Mouse (Mus musculus): Measurements from ENCODE around the gene Copz1. TPM values are rescaled to one million over a fixed set of nuclear protein-coding genes. Genes with fewer than 3 reads are reported as not detected.

The Copz1 gene
- polyA plus RNA-seq, 1 experiment from 2014 or later = 298 TPM

DNA sequence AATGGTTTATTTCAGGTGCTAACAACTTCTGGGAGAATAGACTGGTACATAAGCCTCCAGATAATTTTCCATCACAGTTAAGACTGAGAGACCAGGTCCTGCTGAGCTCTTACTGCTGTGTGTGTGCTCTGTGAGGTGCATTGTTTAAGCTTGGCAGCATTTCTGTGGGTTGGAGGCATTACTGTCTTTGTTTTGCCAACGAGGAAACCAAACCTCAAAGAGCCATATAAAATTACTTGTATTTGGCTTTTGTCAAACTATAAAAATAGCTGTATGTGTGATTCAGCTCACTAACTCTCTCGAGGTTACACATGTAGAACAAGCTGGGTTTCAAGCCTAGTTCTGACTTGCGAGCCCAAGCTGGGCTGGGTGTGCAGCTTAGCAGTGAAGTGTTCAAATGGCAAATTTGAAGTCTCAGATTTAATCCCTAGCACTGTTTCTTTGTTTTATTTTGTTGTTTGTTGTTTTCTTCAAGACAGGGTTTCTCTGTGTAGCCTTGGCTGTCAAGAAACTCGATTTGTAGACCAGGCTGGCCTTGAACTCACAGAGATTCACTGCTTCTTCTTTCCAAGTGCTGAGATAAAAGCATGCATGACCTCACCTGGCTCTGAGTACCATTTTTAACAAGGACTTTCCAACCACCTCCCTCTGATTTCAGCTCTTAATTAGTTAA lies 20.3 kb downstream of the Copz1 start:
- Histone ChIP-seq H3K4me2 (no peak overlapping the region), H3K27me3 (replicated peaks; ENCODE audit: control insufficient read depth, insufficient read depth, low read length) (no peaks in the 10 kb centered on the region), H3K36me3 (ENCODE audit: control insufficient read depth, insufficient read depth, low read length) (peaks cover 54% of the 10 kb centered on the region), H3K9ac (ENCODE audit: low read depth, low read length) (no peak overlapping the region), H3K4me3 (ENCODE audit: low read depth, low read length) (no peak overlapping the region), H3K4me1 (replicated peaks; ENCODE audit: control insufficient read depth, insufficient read depth, low read length) (peaks cover 8% of the 10 kb centered on the region; the same call in 1 of the 2 replicates), H3K9me3 (ENCODE audit: control insufficient read depth, low read length) (no peaks in the 10 kb centered on the region), H3K27ac (ENCODE audit: low read depth, low read length) (no peak overlapping the region)
- no peak for DNase-seq (ENCODE audit: low spot score)
- no peak for ATAC-seq (replicated peaks; ENCODE audit: low FRiP score)
- 91% methylated on average over 4 of the region's 4 CpGs for WGBS

GRCm38 (mm10) chr15:103293375-103293774 lies 20.9 kb downstream of the Copz1 start:
- no peak overlapping the region for H3K27ac ChIP-seq (ENCODE audit: low read depth, low read length)
- no peak overlapping the region for H3K9ac ChIP-seq (ENCODE audit: low read depth, low read length)
- DNase-seq (ENCODE audit: low spot score) (no peak), ATAC-seq (replicated peaks; ENCODE audit: low FRiP score) (no peak)
- peaks cover 56% of the 10 kb centered on the region for H3K36me3 ChIP-seq (ENCODE audit: control insufficient read depth, insufficient read depth, low read length)
- no peaks in the 10 kb centered on the region for H3K9me3 ChIP-seq (ENCODE audit: control insufficient read depth, low read length)
- H3K4me2 ChIP-seq = no peak overlapping the region
- no peaks in the 10 kb centered on the region for H3K27me3 ChIP-seq (replicated peaks; ENCODE audit: control insufficient read depth, insufficient read depth, low read length)
- 98% methylated on average over 2 of the region's 2 CpGs for WGBS
- H3K4me1 ChIP-seq (replicated peaks; ENCODE audit: control insufficient read depth, insufficient read depth, low read length) = peaks cover 8% of the 10 kb centered on the region; the same call in 1 of the 2 replicates
- no peak overlapping the region for H3K4me3 ChIP-seq (ENCODE audit: low read depth, low read length)

- Histone ChIP-seq H3K27ac (ENCODE audit: low read depth, low read length) (no peak overlapping the region), H3K27me3 (replicated peaks; ENCODE audit: control insufficient read depth, insufficient read depth, low read length) (no peaks in the 10 kb centered on the region), H3K36me3 (ENCODE audit: control insufficient read depth, insufficient read depth, low read length) (peaks cover 60% of the 10 kb centered on the region), H3K4me1 (replicated peaks; ENCODE audit: control insufficient read depth, insufficient read depth, low read length) (peaks cover 12% of the 10 kb centered on the region; the same call in 1 of the 2 replicates), H3K4me2 (no peak overlapping the region), H3K4me3 (ENCODE audit: low read depth, low read length) (no peak overlapping the region), H3K9me3 (ENCODE audit: control insufficient read depth, low read length) (no peaks in the 10 kb centered on the region), H3K9ac (ENCODE audit: low read depth, low read length) (no peak overlapping the region)
- 86% methylated on average over 2 of the region's 2 CpGs for WGBS
- ATAC-seq (replicated peaks; ENCODE audit: low FRiP score) (no peak), DNase-seq (ENCODE audit: low spot score) (no peak)
Measured at GRCm38 (mm10) chr15:103294649-103295048, 22.1 kb downstream of the Copz1 start.

DNA sequence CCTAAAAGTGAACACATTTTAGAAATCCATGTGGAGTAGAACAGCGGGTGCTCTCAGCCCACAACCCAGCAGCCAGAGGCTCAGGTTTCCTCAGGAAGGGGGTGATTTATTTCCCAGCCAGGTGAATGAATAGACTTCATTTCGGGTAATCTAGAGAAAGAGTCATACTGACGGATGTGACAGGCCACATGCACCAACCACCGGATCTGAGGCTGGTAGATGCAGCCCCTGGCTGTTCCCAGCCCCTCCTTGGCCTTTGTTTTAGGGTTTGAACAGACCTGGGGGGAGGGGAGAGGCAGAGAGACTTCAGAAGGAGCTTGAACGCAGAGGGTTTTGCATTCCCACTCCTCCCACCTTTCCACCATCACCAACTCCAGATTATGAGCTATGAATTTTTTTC lies 23.3 kb downstream of the Copz1 start:
- DNase-seq (ENCODE audit: low spot score) (no peak), ATAC-seq (replicated peaks; ENCODE audit: low FRiP score) (no peak)
- Histone ChIP-seq H3K4me3 (ENCODE audit: low read depth, low read length) (no peak overlapping the region), H3K4me1 (replicated peaks; ENCODE audit: control insufficient read depth, insufficient read depth, low read length) (peaks cover 20% of the 10 kb centered on the region), H3K27ac (ENCODE audit: low read depth, low read length) (peak overlapping the region; percentile 0), H3K27me3 (replicated peaks; ENCODE audit: control insufficient read depth, insufficient read depth, low read length) (no peaks in the 10 kb centered on the region), H3K36me3 (ENCODE audit: control insufficient read depth, insufficient read depth, low read length) (peaks cover 56% of the 10 kb centered on the region), H3K9ac (ENCODE audit: low read depth, low read length) (no peak overlapping the region), H3K9me3 (ENCODE audit: control insufficient read depth, low read length) (no peaks in the 10 kb centered on the region), H3K4me2 (no peak overlapping the region)
- 47% methylated on average over 5 of the region's 5 CpGs for WGBS

DNA sequence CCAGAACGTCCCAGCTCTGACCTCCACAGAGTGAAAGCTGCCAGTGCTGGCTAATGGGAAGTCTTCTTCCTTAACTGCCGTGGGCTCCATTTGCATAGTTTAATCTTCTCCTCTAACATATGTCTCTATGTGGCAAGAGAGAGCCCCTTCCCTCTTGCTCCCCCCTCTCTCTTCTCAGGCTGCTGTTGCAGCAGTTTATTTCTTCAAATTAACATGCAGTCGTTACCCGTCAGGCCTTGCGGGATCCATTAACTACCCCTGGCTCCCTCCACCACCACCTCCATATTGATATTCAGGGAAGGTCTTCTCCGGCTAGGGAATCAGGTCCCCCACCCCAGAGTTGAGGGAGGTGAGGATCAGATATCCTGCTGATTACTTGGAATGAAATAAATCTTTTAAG lies 24.8 kb downstream of the Copz1 start:
- no peak overlapping the region for H3K4me3 ChIP-seq (ENCODE audit: low read depth, low read length)
- H3K4me1 ChIP-seq (replicated peaks; ENCODE audit: control insufficient read depth, insufficient read depth, low read length) = peaks cover 29% of the 10 kb centered on the region
- DNase-seq (ENCODE audit: low spot score) = no peak
- peaks cover 43% of the 10 kb centered on the region for H3K36me3 ChIP-seq (ENCODE audit: control insufficient read depth, insufficient read depth, low read length)
- H3K9ac ChIP-seq (ENCODE audit: low read depth, low read length) = no peak overlapping the region
- H3K4me2 ChIP-seq = no peak overlapping the region; the same call in 1 of the 2 replicates
- ATAC-seq (replicated peaks; ENCODE audit: low FRiP score) = no peak
- 85% methylated on average over 6 of the region's 6 CpGs for WGBS
- no peaks in the 10 kb centered on the region for H3K27me3 ChIP-seq (replicated peaks; ENCODE audit: control insufficient read depth, insufficient read depth, low read length)
- H3K27ac ChIP-seq (ENCODE audit: low read depth, low read length) = no peak overlapping the region
- H3K9me3 ChIP-seq (ENCODE audit: control insufficient read depth, low read length) = no peaks in the 10 kb centered on the region

- ATAC-seq (replicated peaks; ENCODE audit: low FRiP score) = no peak
- Histone ChIP-seq H3K27me3 (replicated peaks; ENCODE audit: control insufficient read depth, insufficient read depth, low read length) (no peaks in the 10 kb centered on the region; the same call in 1 of the 2 replicates), H3K36me3 (ENCODE audit: control insufficient read depth, insufficient read depth, low read length) (peaks cover 36% of the 10 kb centered on the region), H3K27ac (ENCODE audit: low read depth, low read length) (no peak overlapping the region), H3K4me3 (ENCODE audit: low read depth, low read length) (no peak overlapping the region), H3K4me1 (replicated peaks; ENCODE audit: control insufficient read depth, insufficient read depth, low read length) (peaks cover 34% of the 10 kb centered on the region), H3K9ac (ENCODE audit: low read depth, low read length) (no peak overlapping the region), H3K4me2 (no peak overlapping the region), H3K9me3 (ENCODE audit: control insufficient read depth, low read length) (no peaks in the 10 kb centered on the region)
- WGBS = 86% methylated on average over 3 of the region's 3 CpGs
- DNase-seq (ENCODE audit: low spot score) = no peak
Measured at GRCm38 (mm10) chr15:103298026-103298425, 25.5 kb downstream of the Copz1 start.

GRCm38 (mm10) chr15:103298861-103299616 lies 26.5 kb downstream of the Copz1 start:
- H3K9me3 ChIP-seq (ENCODE audit: control insufficient read depth, low read length) = no peaks in the 10 kb centered on the region
- ATAC-seq (replicated peaks; ENCODE audit: low FRiP score) = no peak
- WGBS = 83% methylated on average over 5 of the region's 5 CpGs
- H3K27ac ChIP-seq (ENCODE audit: low read depth, low read length) = no peak overlapping the region
- H3K4me1 ChIP-seq (replicated peaks; ENCODE audit: control insufficient read depth, insufficient read depth, low read length) = peaks cover 40% of the 10 kb centered on the region
- H3K4me3 ChIP-seq (ENCODE audit: low read depth, low read length) = no peak overlapping the region
- H3K27me3 ChIP-seq (replicated peaks; ENCODE audit: control insufficient read depth, insufficient read depth, low read length) = peaks cover 3% of the 10 kb centered on the region; the same call in 1 of the 2 replicates
- peaks cover 26% of the 10 kb centered on the region for H3K36me3 ChIP-seq (ENCODE audit: control insufficient read depth, insufficient read depth, low read length)
- no peak overlapping the region for H3K9ac ChIP-seq (ENCODE audit: low read depth, low read length)
- no peak overlapping the region for H3K4me2 ChIP-seq
- DNase-seq (ENCODE audit: low spot score) = no peak

GRCm38 (mm10) chr15:103299644-103300043 lies 27.1 kb downstream of the Copz1 start:
- H3K9me3 ChIP-seq (ENCODE audit: control insufficient read depth, low read length) = no peaks in the 10 kb centered on the region
- peaks cover 3% of the 10 kb centered on the region for H3K27me3 ChIP-seq (replicated peaks; ENCODE audit: control insufficient read depth, insufficient read depth, low read length)
- H3K4me2 ChIP-seq = 0 out of 2 replicates have a peak overlapping the region, but pooled peaks have one; percentile 3
- no peak for ATAC-seq (replicated peaks; ENCODE audit: low FRiP score)
- no peak overlapping the region for H3K4me3 ChIP-seq (ENCODE audit: low read depth, low read length)
- WGBS = 67% methylated on average over 8 of the region's 8 CpGs
- peaks cover 46% of the 10 kb centered on the region for H3K4me1 ChIP-seq (replicated peaks; ENCODE audit: control insufficient read depth, insufficient read depth, low read length)
- DNase-seq (ENCODE audit: low spot score) = no peak
- H3K36me3 ChIP-seq (ENCODE audit: control insufficient read depth, insufficient read depth, low read length) = peaks cover 26% of the 10 kb centered on the region
- H3K9ac ChIP-seq (ENCODE audit: low read depth, low read length) = no peak overlapping the region
- H3K27ac ChIP-seq (ENCODE audit: low read depth, low read length) = no peak overlapping the region

Measured in liver, embryonic 11.5 days (tissue).